7 mouse cellular contexts compared by ENCODE assay signal in genomic region chr1:86154133-86154823, GRCm38 (mm10). TPM values are rescaled to one million over a fixed set of nuclear protein-coding genes. Genes with fewer than 3 reads are reported as not detected.
A peak's percentile ranks its signal among the peaks of the same experiment; 100 is the strongest.
DNase-seq lines count a peak whose midpoint lies in the region; ATAC-seq lines count a peak whose summit lies in the region.

TSS of gene Armc9 (plus strand) at chr1:86154780.

- H3K4me1 ChIP-seq in embryonic facial prominence, embryonic 10.5 days: peaks cover 20% of the 10 kb centered on the region
- peaks cover 16% of the 10 kb centered on the region for H3K4me1 ChIP-seq in limb, embryonic 10.5 days
- H3K4me1 ChIP-seq in midbrain, embryonic 13.5 days (replicated peaks): peaks cover 19% of the 10 kb centered on the region

- peak within 1 kb of the TSS; percentile 87 for H3K27ac ChIP-seq in embryonic facial prominence, embryonic 10.5 days (replicated peaks)
- peak within 1 kb of the TSS; percentile 88 for H3K27ac ChIP-seq in limb, embryonic 10.5 days
- peak within 1 kb of the TSS; percentile 79 for H3K27ac ChIP-seq in midbrain, embryonic 13.5 days

- H3K36me3 ChIP-seq in embryonic facial prominence, embryonic 10.5 days (replicated peaks): peaks cover 12% of the 10 kb centered on the region
- H3K36me3 ChIP-seq in limb, embryonic 10.5 days: peaks cover 7% of the 10 kb centered on the region; the same call in 1 of the 2 replicates
- peaks cover 14% of the 10 kb centered on the region for H3K36me3 ChIP-seq in midbrain, embryonic 13.5 days

- peak within 1 kb of the TSS; percentile 89 for H3K9ac ChIP-seq in midbrain, embryonic 13.5 days (replicated peaks)

- H3K9me3 ChIP-seq in embryonic facial prominence, embryonic 10.5 days: no peaks in the 10 kb centered on the region
- H3K9me3 ChIP-seq in limb, embryonic 10.5 days (replicated peaks): no peaks in the 10 kb centered on the region
- H3K9me3 ChIP-seq in midbrain, embryonic 13.5 days: no peaks in the 10 kb centered on the region

- peak; percentile 98 for ATAC-seq in granulocyte monocyte progenitor cell, adult 5-6 weeks (replicated peaks; ENCODE audit: poor library complexity, severe bottlenecking)
- ATAC-seq in midbrain, embryonic 13.5 days: peak; percentile 100

- DNase-seq in adrenal gland, postnatal 10 days: peak; percentile 97
- peak; percentile 97 for DNase-seq in embryonic facial prominence, embryonic 10.5 days (ENCODE audit: low spot score)
- peak; percentile 95 for DNase-seq in kidney, adult 11 months
- DNase-seq in limb, embryonic 10.5 days (ENCODE audit: low spot score): peak; percentile 96
- DNase-seq in spleen, adult 12 weeks (ENCODE audit: low spot score): peak; percentile 90

- peak within 1 kb of the TSS; percentile 83 for H3K4me2 ChIP-seq in midbrain, embryonic 13.5 days (replicated peaks)

- 5% methylated on average over 40 of the region's 40 CpGs for WGBS in embryonic facial prominence, embryonic 10.5 days
- 5% methylated on average over 40 of the region's 40 CpGs for WGBS in limb, embryonic 10.5 days
- 4% methylated on average over 40 of the region's 40 CpGs for WGBS in midbrain, embryonic 13.5 days

- H3K27me3 ChIP-seq in embryonic facial prominence, embryonic 10.5 days (replicated peaks; ENCODE audit: low read depth, poor library complexity, severe bottlenecking): no peaks in the 10 kb centered on the region
- no peaks in the 10 kb centered on the region for H3K27me3 ChIP-seq in limb, embryonic 10.5 days (ENCODE audit: low read depth, poor library complexity, severe bottlenecking)
- no peaks in the 10 kb centered on the region for H3K27me3 ChIP-seq in midbrain, embryonic 13.5 days

- peak within 1 kb of the TSS; percentile 92 for H3K4me3 ChIP-seq in embryonic facial prominence, embryonic 10.5 days
- peak within 1 kb of the TSS; percentile 88 for H3K4me3 ChIP-seq in limb, embryonic 10.5 days
- H3K4me3 ChIP-seq in midbrain, embryonic 13.5 days (replicated peaks): peak within 1 kb of the TSS; percentile 79

RNA-seq across cellular contexts. Expression of gene Armc9, which starts in this region (rescaled TPM):
- 10 to 100 TPM in 1 of 2 experiments, 1 to 10 TPM in 1; 7.9 to 10.9 TPM for total RNA-seq in adrenal gland, postnatal 10 days (2021)
- 35.8 and 37.6 TPM in 2 replicates for polyA plus RNA-seq in embryonic facial prominence, embryonic 10.5 days (2016; fragmentation: Nextera tagmentation; extraction: Ambion mirVana)
- total RNA-seq in granulocyte monocyte progenitor cell, adult 5-6 weeks (2014; fragmentation: Nextera tagmentation): 0.80 and 1.7 TPM in 2 replicates
- 1.2 and 3.7 TPM in 2 replicates for total RNA-seq in granulocyte monocyte progenitor cell, adult 5-6 weeks (2017)
- polyA plus RNA-seq in limb, embryonic 10.5 days (2016; fragmentation: Nextera tagmentation; extraction: Ambion mirVana): 34.6 and 37.3 TPM in 2 replicates
- polyA plus RNA-seq in midbrain, embryonic 13.5 days (2015; fragmentation: Nextera tagmentation; extraction: Ambion mirVana): 37.2 and 37.4 TPM in 2 replicates

Comparison
In these comparisons a context has a peak if more than half of its experiments do, and no peak if none do; other contexts are left out.
1. Peak in every context shown above with its lines: DNase-seq, ATAC-seq, H3K4me3 ChIP-seq and H3K27ac ChIP-seq.